Mouse (Mus musculus) stomach, embryonic 15.5 days (tissue): Measurements from ENCODE around the gene Tcp11. TPM values are rescaled to one million over a fixed set of nuclear protein-coding genes. Genes with fewer than 3 reads are reported as not detected.

ENCODE experiments used
- ATAC-seq: fragments of 200-750 bp; cut with Nextera tagmentation; 2 replicates; pipeline ENCODE4 v1.8.0; 2017; ENCODE audit warnings: low read depth, moderate number of reproducible peaks, moderate TSS enrichment; ENCODE audit not compliant: insufficient read depth, low FRiP score
- H3K27ac ChIP-seq: fragments of 300-500 bp; sonication (generic); 2 replicates; pipeline ENCODE4 v1.5.1; 2015; ENCODE audit warnings: mild to moderate bottlenecking, inconsistent platforms
- H3K27me3 ChIP-seq: fragments of 300-500 bp; sonication (generic); replicated peaks from 2 replicates; pipeline ENCODE4 v1.6.1; 2015; ENCODE audit warnings: inconsistent platforms
- H3K36me3 ChIP-seq: fragments of 300-500 bp; sonication (generic); 2 replicates; pipeline ENCODE4 v1.6.1; 2015; ENCODE audit warnings: inconsistent platforms
- H3K4me1 ChIP-seq: fragments of 300-500 bp; sonication (generic); 2 replicates; pipeline ENCODE4 v1.6.1; 2015; ENCODE audit warnings: inconsistent platforms
- H3K4me2 ChIP-seq: fragments of 300-500 bp; sonication (generic); 2 replicates; pipeline ENCODE4 v1.6.1; 2015; ENCODE audit warnings: mild to moderate bottlenecking, inconsistent platforms
- H3K4me3 ChIP-seq: fragments of 300-500 bp; sonication (generic); replicated peaks from 2 replicates; pipeline ENCODE4 v1.5.1; 2015; ENCODE audit warnings: inconsistent platforms
- H3K9ac ChIP-seq: fragments of 300-500 bp; sonication (generic); 2 replicates; pipeline ENCODE4 v1.6.1; 2015; ENCODE audit warnings: inconsistent platforms
- H3K9me3 ChIP-seq: fragments of 300-500 bp; sonication (generic); 2 replicates; pipeline ENCODE4 v1.6.1; 2016; ENCODE audit warnings: inconsistent platforms
- WGBS: fragments of 180-500 bp; shearing (Covaris S2); methylation state at CpG from one replicate; pipeline ENCODE4 v1.1.7; 2015; 5-methylcytosine and 5-hydroxymethylcytosine counted together
- polyA plus RNA-seq: library from polyadenylated mRNA; unstranded; fragments of >200 nt; fragmentation: Nextera tagmentation; extraction: Ambion mirVana; gene quantifications from 2 replicates; pipeline ENCODE4 v1.2.1, GENCODE M21; 2015

The Tcp11 gene
- polyA plus RNA-seq, 1 experiment from 2014 or later, result 2.2 TPM

DNA sequence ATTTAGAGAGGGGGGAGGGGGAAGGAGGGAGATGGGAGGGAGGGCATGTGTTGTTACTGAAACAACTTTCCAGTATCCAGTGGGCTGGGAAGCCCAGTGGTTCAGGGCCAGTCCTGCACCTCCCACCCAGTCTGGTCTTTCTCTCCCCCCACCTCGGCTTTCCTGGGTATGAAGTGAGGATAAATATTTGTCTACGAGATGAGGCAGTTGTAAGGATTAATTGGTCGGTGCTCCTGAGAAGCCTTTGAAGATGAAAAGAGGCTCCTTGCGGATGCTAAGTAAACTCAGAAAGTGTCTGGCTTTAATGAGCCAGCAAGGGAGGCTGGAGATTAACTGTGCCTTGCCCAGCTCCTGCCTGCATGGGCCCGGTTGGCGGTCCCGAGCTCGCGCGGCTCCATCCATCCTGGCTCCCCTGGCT is 21.5 kb upstream of the Tcp11 start:
- Histone ChIP-seq H3K36me3 (no peaks in the 10 kb centered on the region), H3K27ac (no peak overlapping the region), H3K4me1 (no peaks in the 10 kb centered on the region; the same call in 1 of the 2 replicates), H3K9me3 (no peaks in the 10 kb centered on the region), H3K4me2 (no peak overlapping the region), H3K4me3 (no peak overlapping the region), H3K9ac (no peak overlapping the region), H3K27me3 (no peaks in the 10 kb centered on the region)
- 22% methylated on average over 10 of the region's 10 CpGs for WGBS
- no peak for ATAC-seq

DNA sequence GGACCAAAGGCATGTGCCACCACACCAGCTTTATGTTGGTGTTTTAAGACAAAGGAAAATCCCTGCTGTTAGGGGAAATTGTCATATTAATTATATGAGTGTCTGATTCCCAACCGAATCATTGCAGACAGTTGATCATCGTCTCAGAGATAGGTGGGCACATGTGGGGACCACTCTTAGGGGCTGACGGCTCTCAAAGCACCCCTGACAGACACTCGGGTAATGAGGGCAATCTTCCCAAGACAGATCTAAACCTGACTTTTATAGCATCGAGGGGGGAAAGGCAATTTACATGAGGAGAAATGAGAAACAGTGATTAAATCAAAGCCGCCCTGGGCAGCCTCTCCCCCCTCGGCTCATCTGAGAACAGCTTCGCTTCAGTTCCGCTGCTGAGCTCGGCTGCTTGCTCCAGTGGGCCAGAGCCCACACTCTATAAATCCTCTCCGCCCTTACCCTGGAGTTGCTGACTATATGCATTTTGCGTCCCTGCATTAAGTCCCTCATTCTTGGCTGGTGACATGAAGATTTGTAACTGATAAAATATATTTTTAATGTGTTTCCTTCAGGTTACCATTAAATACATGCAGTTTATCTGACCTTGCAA is 20.9 kb upstream of the Tcp11 start:
- Histone ChIP-seq H3K27me3 (no peaks in the 10 kb centered on the region), H3K36me3 (no peaks in the 10 kb centered on the region), H3K9me3 (no peaks in the 10 kb centered on the region), H3K4me3 (no peak overlapping the region), H3K4me1 (no peaks in the 10 kb centered on the region; the same call in 1 of the 2 replicates), H3K4me2 (no peak overlapping the region), H3K9ac (no peak overlapping the region), H3K27ac (no peak overlapping the region)
- WGBS, result 46% methylated on average over 12 of the region's 12 CpGs
- ATAC-seq, result no peak

DNA sequence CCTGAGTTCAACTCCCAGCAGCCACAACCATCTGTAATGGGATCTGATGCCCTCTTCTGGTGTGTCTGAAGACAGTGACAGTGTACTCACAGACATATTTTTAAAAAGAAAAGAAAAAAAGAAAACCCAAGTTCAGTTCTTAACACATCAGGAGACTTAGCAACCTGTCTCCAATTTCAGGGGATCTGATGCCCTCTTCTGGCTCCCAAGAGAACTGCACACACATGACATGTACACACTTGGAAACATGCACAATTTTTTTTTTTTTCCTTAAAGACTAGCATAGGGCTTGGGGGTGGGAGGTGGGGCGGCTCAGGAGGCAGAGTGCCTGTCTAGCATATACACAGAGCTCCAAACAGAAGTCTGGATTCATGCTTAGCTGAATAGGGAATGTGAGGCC is 20.2 kb upstream of the Tcp11 start:
- Histone ChIP-seq H3K4me1 (no peaks in the 10 kb centered on the region; the same call in 1 of the 2 replicates), H3K4me3 (no peak overlapping the region), H3K27ac (no peak overlapping the region), H3K9me3 (no peaks in the 10 kb centered on the region), H3K4me2 (no peak overlapping the region), H3K36me3 (no peaks in the 10 kb centered on the region), H3K27me3 (no peaks in the 10 kb centered on the region), H3K9ac (no peak overlapping the region)
- ATAC-seq, result no peak
- WGBS, result 88% methylated on average over 1 of the region's 1 CpGs

DNA sequence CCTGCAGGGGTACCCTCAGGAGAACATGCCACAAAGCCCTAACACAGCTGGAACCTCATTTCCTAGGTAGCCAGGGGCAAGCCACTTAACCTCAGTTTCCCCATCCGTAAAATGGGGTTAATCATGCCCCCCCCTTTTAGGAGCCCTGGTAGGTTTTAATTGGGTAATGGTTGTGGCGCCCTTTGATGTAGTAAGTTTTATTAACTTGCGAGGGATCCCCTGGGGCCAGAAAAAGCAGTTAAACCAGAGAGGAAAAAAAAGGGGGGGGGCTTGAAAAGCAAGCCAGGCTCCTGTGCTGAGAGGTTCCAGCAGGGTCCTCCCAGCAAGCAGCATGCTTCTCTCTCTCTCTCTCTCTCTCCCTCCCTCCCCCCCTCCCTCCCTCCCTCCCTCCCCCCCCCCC is 18.6 kb upstream of the Tcp11 start:
- 61% methylated on average over 3 of the region's 3 CpGs for WGBS
- no peaks in the 10 kb centered on the region for H3K36me3 ChIP-seq
- H3K9ac ChIP-seq, result no peak overlapping the region
- H3K4me1 ChIP-seq, result no peaks in the 10 kb centered on the region; the same call in 1 of the 2 replicates
- ATAC-seq, result no peak
- H3K27ac ChIP-seq, result no peak overlapping the region
- no peak overlapping the region for H3K4me3 ChIP-seq
- no peaks in the 10 kb centered on the region for H3K27me3 ChIP-seq
- H3K4me2 ChIP-seq, result no peak overlapping the region
- no peaks in the 10 kb centered on the region for H3K9me3 ChIP-seq

DNA sequence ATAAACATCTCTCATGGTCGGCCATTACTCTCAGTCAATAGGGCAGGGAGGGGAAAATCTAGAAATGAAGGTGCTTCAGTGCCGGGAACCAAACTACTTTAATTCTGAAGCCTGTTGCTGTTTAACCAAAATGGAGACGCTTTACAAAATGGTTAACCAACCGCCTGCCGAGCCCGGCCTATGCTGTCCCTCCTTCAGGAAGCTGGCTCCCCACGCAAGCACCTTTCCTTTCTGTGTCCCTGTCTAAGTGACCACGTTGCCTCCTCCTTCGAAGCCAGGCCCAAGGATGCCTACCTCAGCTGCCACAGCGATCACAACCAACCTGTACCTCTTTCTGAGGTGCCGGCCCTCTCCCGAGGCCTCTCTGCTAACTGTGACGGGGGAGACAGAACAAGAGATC is 16.9 kb upstream of the Tcp11 start:
- Histone ChIP-seq H3K36me3 (no peaks in the 10 kb centered on the region), H3K9me3 (no peaks in the 10 kb centered on the region), H3K9ac (no peak overlapping the region), H3K4me2 (no peak overlapping the region), H3K27ac (no peak overlapping the region), H3K4me1 (no peaks in the 10 kb centered on the region; the same call in 1 of the 2 replicates), H3K27me3 (no peaks in the 10 kb centered on the region), H3K4me3 (no peak overlapping the region)
- no peak for ATAC-seq
- 79% methylated on average over 13 of the region's 13 CpGs for WGBS

DNA sequence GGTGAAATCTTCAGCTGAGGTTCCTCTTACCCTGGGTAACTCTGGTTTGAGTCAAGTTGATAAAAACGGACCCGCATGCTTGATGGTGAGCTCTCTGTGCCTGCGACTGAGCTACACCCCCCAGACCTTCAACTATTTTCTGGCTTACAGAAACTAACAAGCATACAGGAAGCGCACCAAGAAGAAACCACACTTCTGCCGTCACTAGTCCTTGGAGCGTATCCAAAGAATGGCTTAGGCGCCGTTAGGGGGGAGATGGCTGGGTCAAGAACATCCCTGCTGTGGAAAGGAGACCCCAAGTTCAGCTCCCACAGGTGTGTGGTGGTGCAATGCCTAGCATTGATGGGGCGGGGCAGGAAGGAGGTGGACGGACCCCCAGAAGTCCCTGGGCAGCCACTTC is 16.0 kb upstream of the Tcp11 start:
- Histone ChIP-seq H3K27ac (no peak overlapping the region), H3K9me3 (no peaks in the 10 kb centered on the region), H3K4me3 (no peak overlapping the region), H3K4me2 (no peak overlapping the region), H3K9ac (no peak overlapping the region), H3K27me3 (no peaks in the 10 kb centered on the region), H3K36me3 (no peaks in the 10 kb centered on the region), H3K4me1 (no peaks in the 10 kb centered on the region; the same call in 1 of the 2 replicates)
- ATAC-seq, result no peak
- 77% methylated on average over 10 of the region's 10 CpGs for WGBS

DNA sequence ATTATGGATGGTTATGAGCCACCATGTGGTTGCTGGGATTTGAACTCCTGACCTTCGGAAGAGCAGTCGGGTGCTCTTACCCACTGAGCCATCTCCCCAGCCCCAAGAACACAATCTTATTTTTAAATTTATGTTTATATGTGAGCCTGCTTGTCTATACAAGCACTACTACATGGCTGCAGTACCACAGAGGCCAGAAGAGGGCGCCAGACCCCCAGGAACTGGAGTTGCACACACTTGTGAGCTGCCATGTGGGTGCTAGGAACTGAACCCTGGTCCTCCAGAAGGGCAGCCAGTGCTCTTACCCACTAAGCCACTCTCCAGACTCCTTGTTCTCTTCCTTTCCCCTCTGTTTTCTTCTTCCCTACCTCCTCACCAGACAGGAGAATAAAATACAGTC is 13.4 kb upstream of the Tcp11 start:
- Histone ChIP-seq H3K4me1 (no peaks in the 10 kb centered on the region; the same call in 1 of the 2 replicates), H3K36me3 (no peaks in the 10 kb centered on the region), H3K9me3 (no peaks in the 10 kb centered on the region), H3K4me2 (no peak overlapping the region), H3K4me3 (no peak overlapping the region), H3K27ac (no peak overlapping the region), H3K9ac (no peak overlapping the region), H3K27me3 (no peaks in the 10 kb centered on the region)
- 87% methylated on average over 3 of the region's 3 CpGs for WGBS
- ATAC-seq, result no peak

DNA sequence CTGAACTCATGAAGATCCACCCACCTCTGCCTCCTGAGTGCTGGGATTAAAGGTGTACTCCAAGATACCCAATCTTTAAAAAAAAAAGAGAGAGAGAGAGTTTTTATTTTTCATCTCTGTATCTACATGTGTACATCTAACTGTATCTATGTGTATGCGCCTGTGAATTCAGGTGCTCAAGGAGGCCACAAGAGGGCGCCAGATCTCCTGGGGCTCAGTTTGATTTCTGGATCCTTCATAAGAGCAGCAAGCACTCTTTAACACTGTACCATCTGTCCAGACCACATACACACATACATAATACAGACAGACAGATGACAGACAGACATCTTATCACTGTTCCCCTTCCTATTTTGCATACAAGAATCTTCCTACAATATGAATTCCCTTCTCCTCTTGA is 11.9 kb upstream of the Tcp11 start:
- Histone ChIP-seq H3K27me3 (no peaks in the 10 kb centered on the region), H3K36me3 (no peaks in the 10 kb centered on the region), H3K4me3 (no peak overlapping the region), H3K9ac (no peak overlapping the region), H3K4me1 (no peaks in the 10 kb centered on the region), H3K9me3 (no peaks in the 10 kb centered on the region), H3K4me2 (no peak overlapping the region), H3K27ac (no peak overlapping the region)
- 81% methylated on average over 2 of the region's 2 CpGs for WGBS
- ATAC-seq, result no peak

DNA sequence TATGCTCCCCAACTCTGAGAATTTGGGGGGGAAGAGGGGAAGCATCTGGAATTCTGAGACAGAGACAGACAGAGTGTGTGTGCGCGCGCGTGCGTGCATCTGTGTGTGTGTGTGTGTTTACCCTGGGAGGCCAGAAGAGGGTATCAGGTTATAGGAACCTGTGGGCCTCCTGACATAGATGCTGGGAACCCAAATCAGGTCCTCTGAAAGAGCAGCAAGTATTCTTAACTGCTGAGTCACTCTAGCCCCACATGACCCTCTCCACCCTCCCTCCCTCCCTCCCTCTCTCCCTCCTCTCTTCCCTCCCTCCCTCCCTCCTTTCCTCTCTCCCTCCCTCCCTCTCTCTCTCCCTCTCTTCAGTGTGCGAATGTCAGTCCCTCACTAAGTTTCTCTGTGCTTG is 8.3 kb upstream of the Tcp11 start:
- Histone ChIP-seq H3K9ac (no peak overlapping the region), H3K27ac (no peak overlapping the region), H3K4me1 (peaks cover 8% of the 10 kb centered on the region; the same call in 1 of the 2 replicates), H3K27me3 (no peaks in the 10 kb centered on the region), H3K36me3 (no peaks in the 10 kb centered on the region), H3K4me2 (no peak overlapping the region), H3K9me3 (no peaks in the 10 kb centered on the region), H3K4me3 (no peak overlapping the region)
- no peak for ATAC-seq
- WGBS, result 91% methylated on average over 5 of the region's 6 CpGs

DNA sequence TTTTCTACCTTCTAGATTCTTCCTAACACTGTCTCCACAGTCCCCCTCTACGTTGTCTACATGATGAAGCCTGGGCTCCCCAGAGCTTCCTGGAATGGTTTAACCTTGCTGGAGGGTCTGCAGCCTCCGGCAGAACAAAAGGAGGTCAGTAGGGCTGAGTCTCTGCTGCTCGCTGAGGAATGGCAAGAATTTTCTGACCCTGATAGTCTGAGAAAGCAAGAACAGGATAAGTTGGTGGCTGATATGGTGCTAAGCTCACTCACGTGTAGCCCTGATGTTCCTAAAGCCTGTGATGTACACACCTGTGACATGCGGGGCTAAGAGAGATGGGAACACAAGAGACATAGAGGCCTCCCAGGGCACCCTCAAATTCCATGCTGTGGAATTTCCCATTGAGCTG is 7.0 kb upstream of the Tcp11 start:
- Histone ChIP-seq H3K9ac (no peak overlapping the region), H3K9me3 (no peaks in the 10 kb centered on the region), H3K4me2 (no peak overlapping the region), H3K27me3 (no peaks in the 10 kb centered on the region), H3K36me3 (no peaks in the 10 kb centered on the region), H3K27ac (no peak overlapping the region), H3K4me1 (peaks cover 14% of the 10 kb centered on the region; the same call in 1 of the 2 replicates), H3K4me3 (no peak overlapping the region)
- WGBS, result 35% methylated on average over 5 of the region's 5 CpGs
- ATAC-seq, result no peak

DNA sequence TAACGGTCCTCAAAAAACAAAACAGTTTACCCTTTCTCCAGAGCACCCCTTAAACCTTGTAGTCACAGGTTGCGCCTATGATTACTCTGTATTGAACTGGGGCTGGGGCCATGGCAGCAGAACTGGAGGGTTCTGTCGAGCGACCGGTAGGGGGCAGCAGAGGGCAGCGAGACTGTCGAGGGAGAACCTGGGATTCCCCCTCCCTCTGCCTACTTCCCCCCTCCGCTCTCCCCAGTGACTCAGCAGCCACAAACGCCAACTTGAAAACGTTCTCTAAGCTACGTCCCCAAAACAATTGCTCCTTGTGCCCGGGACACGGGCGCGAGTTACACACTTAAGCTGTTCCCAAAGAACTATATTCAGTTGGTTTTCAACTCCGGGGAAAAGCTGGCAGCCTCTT is 4.5 kb upstream of the Tcp11 start:
- ATAC-seq, result peak; percentile 63; the same call in 1 of the 2 replicates
- H3K36me3 ChIP-seq, result no peaks in the 10 kb centered on the region
- no peak overlapping the region; the same call in 1 of the 2 replicates for H3K4me3 ChIP-seq
- under 1% methylated on average over 16 of the region's 16 CpGs for WGBS
- H3K9me3 ChIP-seq, result no peaks in the 10 kb centered on the region
- no peak overlapping the region for H3K9ac ChIP-seq
- H3K27ac ChIP-seq, result peak overlapping the region; percentile 13; the same call in 1 of the 2 replicates
- H3K4me2 ChIP-seq, result peak overlapping the region; percentile 52
- peaks cover 24% of the 10 kb centered on the region for H3K4me1 ChIP-seq
- H3K27me3 ChIP-seq, result no peaks in the 10 kb centered on the region

DNA sequence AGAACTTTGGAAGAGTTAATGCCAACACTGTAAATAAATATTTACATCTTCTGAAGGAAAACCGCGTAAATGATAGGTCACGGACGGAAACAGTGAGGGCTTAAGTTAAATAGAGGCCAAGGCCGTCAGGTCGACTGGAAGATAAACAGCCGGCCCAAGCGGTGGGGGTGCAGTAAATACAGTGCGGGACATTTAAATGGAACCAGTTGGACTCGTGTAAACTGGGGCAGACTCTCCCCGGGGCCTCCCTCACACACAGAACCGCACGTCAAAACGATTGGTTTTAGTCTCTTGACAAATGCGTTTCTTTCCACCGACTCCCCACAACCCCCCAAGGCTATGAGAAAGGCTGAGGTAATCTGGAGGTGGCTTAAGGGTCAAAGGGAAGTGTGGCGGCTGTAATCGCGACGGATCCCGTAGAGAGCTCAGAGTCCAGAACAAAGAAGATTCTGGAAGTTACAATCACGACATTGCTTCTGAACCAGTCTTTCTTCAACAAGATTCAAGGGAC is 4.0 kb upstream of the Tcp11 start:
- WGBS, result 14% methylated on average over 22 of the region's 22 CpGs
- H3K36me3 ChIP-seq, result no peaks in the 10 kb centered on the region

More for the DNA sequence above, 4.0 kb upstream of the Tcp11 start:
- peaks cover 27% of the 10 kb centered on the region for H3K4me1 ChIP-seq
- no peaks in the 10 kb centered on the region for H3K27me3 ChIP-seq
- H3K27ac ChIP-seq, result peak overlapping the region; percentile 13; the same call in 1 of the 2 replicates
- no peak overlapping the region for H3K4me3 ChIP-seq
- peak overlapping the region; percentile 2; the same call in 1 of the 2 replicates for H3K4me2 ChIP-seq
- no peak for ATAC-seq
- H3K9me3 ChIP-seq, result no peaks in the 10 kb centered on the region
- no peak overlapping the region for H3K9ac ChIP-seq
